Mouse (Mus musculus): ENCODE results near the gene Ak2. TPM values are rescaled to one million over a fixed set of nuclear protein-coding genes. Genes with fewer than 3 reads are reported as not detected.

Ak2 gene
- polyA plus RNA-seq, 2 experiments, result 127 to 165 TPM

DNA sequence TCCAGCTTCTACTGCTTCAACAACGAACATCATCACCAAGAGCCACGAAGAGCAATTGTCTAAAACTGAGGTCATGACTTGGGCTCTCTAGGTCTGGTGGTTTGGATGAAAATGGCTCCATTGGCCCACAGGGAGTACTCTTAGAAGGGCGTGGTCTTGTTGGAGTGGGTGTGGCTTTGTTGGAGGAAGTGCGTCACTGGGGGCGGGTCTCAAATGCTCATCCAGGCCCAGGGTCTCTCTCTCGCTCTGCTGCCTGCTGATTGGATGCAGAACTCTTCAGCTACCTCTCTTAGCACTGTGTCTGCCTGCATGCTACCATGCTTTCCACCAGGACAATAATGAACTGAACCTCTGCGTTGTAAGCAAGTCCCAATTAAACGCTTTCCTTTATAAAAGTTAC is 17.1 kb upstream of the Ak2 start:
- no peak overlapping the region for H3K27ac ChIP-seq (replicated peaks; ENCODE audit: low read depth, low read length)
- WGBS, result 87% methylated on average over 8 of the region's 8 CpGs

DNA sequence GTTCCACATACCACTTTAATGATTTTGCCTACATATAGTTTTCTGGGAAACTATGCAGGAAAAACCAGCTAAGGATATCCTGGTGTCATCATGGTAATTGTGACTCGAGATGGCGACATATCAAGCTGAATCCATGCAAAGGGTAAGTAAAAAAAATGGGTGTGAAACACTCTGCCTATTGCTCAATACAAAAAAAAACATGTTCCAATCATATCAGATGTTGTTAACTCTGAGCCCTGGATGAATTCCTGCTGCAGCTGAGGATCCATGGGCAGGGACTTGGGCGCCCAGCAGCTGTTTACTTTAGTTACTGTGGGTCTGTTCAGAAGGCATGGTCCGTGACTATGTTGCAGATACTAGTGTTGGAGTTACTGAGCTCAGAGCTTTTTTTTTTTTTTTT is 15.2 kb upstream of the Ak2 start:
- Histone ChIP-seq H3K4me2 (replicated peaks; ENCODE audit: low read depth, low read length, severe bottlenecking) (no peak overlapping the region), H3K9ac (ENCODE audit: low read depth, low read length, severe bottlenecking) (no peak overlapping the region), H3K36me3 (ENCODE audit: control insufficient read depth, insufficient read depth, low read length) (no peaks in the 10 kb centered on the region), H3K4me1 (ENCODE audit: control insufficient read depth, insufficient read depth, low read length) (no peaks in the 10 kb centered on the region), H3K27me3 (ENCODE audit: control insufficient read depth, insufficient read depth, low read length) (no peaks in the 10 kb centered on the region), H3K27ac (replicated peaks; ENCODE audit: low read depth, low read length) (no peak overlapping the region), H3K4me3 (replicated peaks; ENCODE audit: low read length) (no peak overlapping the region), H3K9me3 (ENCODE audit: control insufficient read depth, low read length) (no peaks in the 10 kb centered on the region)
- no peak for ATAC-seq (ENCODE audit: low FRiP score, low read depth)
- 83% methylated on average over 4 of the region's 4 CpGs for WGBS
- no peak for DNase-seq (ENCODE audit: low spot score)
- no peak for TF ChIP-seq POLR2A (IDR thresholded peaks at IDR 0.05; ENCODE audit: borderline replicate concordance, extremely low read depth, insufficient read depth, insufficient read length)

More for the DNA sequence above, 17.1 kb upstream of the Ak2 start:
- DNase-seq (ENCODE audit: low spot score), result no peak
- no peak overlapping the region for H3K9ac ChIP-seq (ENCODE audit: low read depth, low read length, severe bottlenecking)
- no peak overlapping the region for H3K4me3 ChIP-seq (replicated peaks; ENCODE audit: low read length)
- no peaks in the 10 kb centered on the region for H3K36me3 ChIP-seq (ENCODE audit: control insufficient read depth, insufficient read depth, low read length)
- no peak for TF ChIP-seq POLR2A (IDR thresholded peaks at IDR 0.05; ENCODE audit: borderline replicate concordance, extremely low read depth, insufficient read depth, insufficient read length)
- H3K4me2 ChIP-seq (replicated peaks; ENCODE audit: low read depth, low read length, severe bottlenecking), result no peak overlapping the region
- no peak for ATAC-seq (ENCODE audit: low FRiP score, low read depth)
- no peaks in the 10 kb centered on the region for H3K27me3 ChIP-seq (ENCODE audit: control insufficient read depth, insufficient read depth, low read length)
- no peaks in the 10 kb centered on the region for H3K4me1 ChIP-seq (ENCODE audit: control insufficient read depth, insufficient read depth, low read length)
- no peaks in the 10 kb centered on the region for H3K9me3 ChIP-seq (ENCODE audit: control insufficient read depth, low read length)

DNA sequence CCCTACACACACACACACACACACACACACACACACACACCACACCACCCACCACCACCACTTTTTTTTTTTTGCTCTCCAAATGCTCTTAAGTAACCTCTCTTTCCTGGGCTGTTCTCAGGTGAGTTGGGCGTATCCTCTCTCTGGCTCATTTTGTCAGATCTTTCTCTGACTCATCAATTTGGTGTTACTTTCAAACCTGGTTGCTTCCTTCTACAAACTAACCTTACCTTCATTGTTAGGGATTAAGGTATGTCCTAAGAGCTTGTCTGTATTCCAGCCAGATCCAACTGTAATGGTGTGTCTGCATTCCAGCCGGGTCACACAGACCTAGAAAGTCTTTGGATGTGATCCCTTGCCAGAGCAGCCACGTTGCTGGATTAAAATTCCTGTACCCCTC is 14.5 kb upstream of the Ak2 start:
- no peak for ATAC-seq (ENCODE audit: low FRiP score, low read depth)
- TF ChIP-seq POLR2A (IDR thresholded peaks at IDR 0.05; ENCODE audit: borderline replicate concordance, extremely low read depth, insufficient read depth, insufficient read length), result no peak
- H3K27ac ChIP-seq (replicated peaks; ENCODE audit: low read depth, low read length), result no peak overlapping the region
- WGBS, result 66% methylated on average over 3 of the region's 3 CpGs
- no peak overlapping the region for H3K9ac ChIP-seq (ENCODE audit: low read depth, low read length, severe bottlenecking)
- H3K4me2 ChIP-seq (replicated peaks; ENCODE audit: low read depth, low read length, severe bottlenecking), result no peak overlapping the region
- H3K4me3 ChIP-seq (replicated peaks; ENCODE audit: low read length), result no peak overlapping the region
- no peaks in the 10 kb centered on the region for H3K27me3 ChIP-seq (ENCODE audit: control insufficient read depth, insufficient read depth, low read length)
- H3K9me3 ChIP-seq (ENCODE audit: control insufficient read depth, low read length), result no peaks in the 10 kb centered on the region
- no peaks in the 10 kb centered on the region for H3K36me3 ChIP-seq (ENCODE audit: control insufficient read depth, insufficient read depth, low read length)
- no peak for DNase-seq (ENCODE audit: low spot score)
- H3K4me1 ChIP-seq (ENCODE audit: control insufficient read depth, insufficient read depth, low read length), result no peaks in the 10 kb centered on the region

DNA sequence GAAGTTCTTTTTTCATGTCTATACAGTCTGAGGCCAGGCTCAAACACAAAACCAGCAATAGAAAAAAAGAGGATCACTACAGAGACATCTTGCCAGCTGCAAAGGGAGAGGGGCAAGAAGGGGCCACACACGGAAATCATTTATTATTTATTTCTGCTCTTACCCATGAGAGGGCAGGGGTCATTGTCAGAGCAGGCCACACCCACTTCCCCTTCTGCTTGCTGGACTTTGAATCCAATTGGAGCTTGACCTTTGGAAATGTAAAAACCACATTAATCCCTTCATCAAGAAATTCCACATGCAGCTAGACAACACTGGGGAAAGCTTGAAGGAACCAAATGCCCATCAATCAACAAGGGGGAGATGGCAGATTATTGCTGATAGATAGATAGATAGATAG is 13.1 kb upstream of the Ak2 start:
- H3K36me3 ChIP-seq (ENCODE audit: control insufficient read depth, insufficient read depth, low read length), result no peaks in the 10 kb centered on the region
- 32% methylated on average over 1 of the region's 1 CpGs for WGBS
- no peaks in the 10 kb centered on the region for H3K9me3 ChIP-seq (ENCODE audit: control insufficient read depth, low read length)
- no peak overlapping the region for H3K4me3 ChIP-seq (replicated peaks; ENCODE audit: low read length)
- no peaks in the 10 kb centered on the region for H3K27me3 ChIP-seq (ENCODE audit: control insufficient read depth, insufficient read depth, low read length)
- H3K27ac ChIP-seq (replicated peaks; ENCODE audit: low read depth, low read length), result no peak overlapping the region
- ATAC-seq (ENCODE audit: low FRiP score, low read depth) (no peak), DNase-seq (ENCODE audit: low spot score) (no peak)
- no peak overlapping the region for H3K4me2 ChIP-seq (replicated peaks; ENCODE audit: low read depth, low read length, severe bottlenecking)
- H3K4me1 ChIP-seq (ENCODE audit: control insufficient read depth, insufficient read depth, low read length), result no peaks in the 10 kb centered on the region
- no peak for TF ChIP-seq POLR2A (IDR thresholded peaks at IDR 0.05; ENCODE audit: borderline replicate concordance, extremely low read depth, insufficient read depth, insufficient read length)
- no peak overlapping the region for H3K9ac ChIP-seq (ENCODE audit: low read depth, low read length, severe bottlenecking)

DNA sequence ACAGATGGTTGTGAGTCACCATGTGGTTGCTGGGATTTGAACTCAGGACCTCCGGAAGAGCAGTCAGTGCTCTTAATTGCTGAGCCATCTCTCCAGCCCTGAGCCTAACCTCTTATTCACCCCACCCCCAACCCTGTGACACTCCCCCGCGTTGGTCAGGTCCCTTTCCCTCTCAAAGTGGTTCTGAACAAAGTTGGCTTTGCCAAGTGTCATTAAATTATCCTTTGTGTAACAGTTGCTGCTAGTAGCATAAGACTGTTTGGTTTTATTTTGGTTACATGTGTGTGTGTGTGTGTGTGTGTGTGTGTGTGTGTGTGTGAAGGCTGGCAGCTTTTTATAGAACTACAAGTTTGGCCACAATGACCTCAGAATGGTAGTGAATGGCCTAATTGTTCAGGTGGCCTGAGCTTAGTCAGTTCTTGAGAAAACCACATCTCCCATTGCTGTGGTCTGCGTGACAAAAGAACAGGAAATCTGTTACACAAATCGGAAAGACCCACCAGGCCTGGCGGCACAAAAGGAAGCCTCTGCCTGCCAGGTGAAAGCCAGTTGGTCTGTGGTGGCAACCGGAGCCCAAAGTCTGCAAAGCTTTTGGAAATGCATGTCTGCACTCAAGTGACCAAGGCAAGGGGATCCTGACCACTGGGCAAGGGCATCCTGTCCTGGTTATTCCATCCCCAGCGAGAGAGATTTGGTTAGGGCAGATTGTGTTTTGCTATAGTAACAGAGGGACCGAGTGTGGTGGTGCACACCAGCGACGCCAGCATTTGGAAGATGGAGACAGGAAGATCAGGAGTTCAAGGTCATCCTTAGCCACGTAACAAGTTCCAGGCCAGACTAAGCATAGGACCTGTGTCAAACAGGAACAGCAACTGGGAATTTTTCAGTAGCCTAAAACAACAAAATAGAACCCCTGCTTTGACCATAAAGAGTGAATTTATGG is 10.6 kb upstream of the Ak2 start:
- WGBS, result 74% methylated on average over 12 of the region's 12 CpGs
- Histone ChIP-seq H3K4me1 (ENCODE audit: control insufficient read depth, insufficient read depth, low read length) (no peaks in the 10 kb centered on the region), H3K27ac (replicated peaks; ENCODE audit: low read depth, low read length) (no peak overlapping the region), H3K4me3 (replicated peaks; ENCODE audit: low read length) (no peak overlapping the region), H3K27me3 (ENCODE audit: control insufficient read depth, insufficient read depth, low read length) (no peaks in the 10 kb centered on the region), H3K36me3 (ENCODE audit: control insufficient read depth, insufficient read depth, low read length) (no peaks in the 10 kb centered on the region), H3K9me3 (ENCODE audit: control insufficient read depth, low read length) (no peaks in the 10 kb centered on the region), H3K9ac (ENCODE audit: low read depth, low read length, severe bottlenecking) (no peak overlapping the region), H3K4me2 (replicated peaks; ENCODE audit: low read depth, low read length, severe bottlenecking) (no peak overlapping the region)
- DNase-seq (ENCODE audit: low spot score) (no peak), ATAC-seq (ENCODE audit: low FRiP score, low read depth) (no peak)
- TF ChIP-seq POLR2A (IDR thresholded peaks at IDR 0.05; ENCODE audit: borderline replicate concordance, extremely low read depth, insufficient read depth, insufficient read length), result no peak
